Mouse (Mus musculus) adrenal gland, postnatal 10 days (tissue): ENCODE results near the gene Pgap3. TPM values are rescaled to one million over a fixed set of nuclear protein-coding genes. Genes with fewer than 3 reads are reported as not detected.

ENCODE experiments used
- DNase-seq: peaks from one replicate; pipeline ENCODE4 v3.0.0; 2021; ENCODE audit warnings: mixed read lengths
- long read RNA-seq, 2 experiments: library from polyadenylated mRNA; stranded (forward); transcript quantifications; one replicate each; pipeline ENCODE4 v2.0.0; 2021
- total RNA-seq, 2 experiments: library from RNA; stranded (reverse); gene quantifications; 2 replicates each; pipeline ENCODE4 v1.2.3; 2021

The Pgap3 gene
- total RNA-seq: 1 to 10 TPM; 4.9 to 6.8 TPM
- long read RNA-seq, experiment 1, partial matches to known transcripts: 1 of 6 reads
- long read RNA-seq, experiment 1, other reads (novel, unspliced or antisense): 1 of 6 reads
- long read RNA-seq, experiment 2, partial matches to known transcripts: 0 of 2 reads
- long read RNA-seq, experiment 2, other reads (novel, unspliced or antisense): 1 of 2 reads

- DNase-seq: peak; percentile 92
These were observed at the start of gene Pgap3 for GRCm38 (mm10) chr11:98400161-98400726. Gene Pgap3 (minus strand): TSS chr11:98400490.

- no peak for DNase-seq
These were observed 49.1 kb upstream of the Pgap3 start for GRCm38 (mm10) chr11:98449419-98449818.

GRCm38 (mm10) chr11:98448191-98448790 is 48.0 kb upstream of the Pgap3 start:
- DNase-seq: no peak

- no peak for DNase-seq
These were observed 47.2 kb upstream of the Pgap3 start for GRCm38 (mm10) chr11:98447475-98447834.

DNA sequence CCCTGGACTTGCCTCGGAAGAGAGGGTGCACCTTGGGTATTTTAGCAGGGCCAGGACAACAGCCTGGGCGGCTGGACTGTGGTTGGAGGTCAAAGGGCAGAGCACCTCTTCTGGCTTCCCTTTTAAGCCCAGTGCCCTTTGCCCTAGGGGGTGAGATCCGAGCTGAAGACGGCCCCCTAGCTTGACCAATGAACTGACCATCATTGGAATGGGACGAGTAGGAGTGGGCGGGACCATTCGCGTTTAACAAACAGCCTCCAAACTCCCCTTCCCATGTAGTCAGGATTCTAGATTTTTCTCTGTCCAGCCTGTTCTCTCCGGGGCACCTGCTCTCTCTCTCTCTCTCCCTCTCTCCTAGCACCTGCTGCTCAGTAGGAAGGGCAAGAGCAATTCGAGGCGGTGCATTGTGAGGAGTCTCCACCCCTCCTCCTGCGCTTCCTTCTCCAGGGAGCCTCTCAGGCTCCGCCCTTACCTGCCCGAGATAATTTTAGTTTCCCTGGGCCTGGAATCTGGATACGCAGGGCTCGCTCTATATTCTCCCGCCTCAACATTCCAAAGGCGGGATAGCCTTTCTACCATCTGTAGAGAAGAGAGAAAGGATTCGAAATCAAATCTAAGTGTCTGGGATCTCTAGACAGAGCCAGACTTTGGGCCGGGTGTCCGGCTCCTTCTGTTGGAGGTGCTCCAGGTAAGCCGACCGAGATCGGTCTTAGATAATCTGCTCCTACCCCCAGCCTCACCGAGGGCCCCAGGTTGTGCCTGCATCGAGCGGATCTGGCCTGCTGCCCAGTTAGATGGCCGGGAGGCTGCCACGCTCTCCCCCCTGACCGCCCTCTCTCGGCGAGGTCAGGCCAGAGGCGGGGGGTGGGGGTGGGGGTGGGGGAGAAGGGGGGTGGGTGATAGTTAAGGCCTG is 46.5 kb upstream of the Pgap3 start:
- DNase-seq: no peak

- no peak for DNase-seq
These were observed 45.9 kb upstream of the Pgap3 start, which contains the start of gene Grb7 for GRCm38 (mm10) chr11:98446213-98446561. Gene Grb7 (plus strand): TSS chr11:98446394.

GRCm38 (mm10) chr11:98445679-98446078 is 45.4 kb upstream of the Pgap3 start:
- no peak for DNase-seq

- no peak for DNase-seq
These were observed 44.9 kb upstream of the Pgap3 start for GRCm38 (mm10) chr11:98445238-98445637.

DNA sequence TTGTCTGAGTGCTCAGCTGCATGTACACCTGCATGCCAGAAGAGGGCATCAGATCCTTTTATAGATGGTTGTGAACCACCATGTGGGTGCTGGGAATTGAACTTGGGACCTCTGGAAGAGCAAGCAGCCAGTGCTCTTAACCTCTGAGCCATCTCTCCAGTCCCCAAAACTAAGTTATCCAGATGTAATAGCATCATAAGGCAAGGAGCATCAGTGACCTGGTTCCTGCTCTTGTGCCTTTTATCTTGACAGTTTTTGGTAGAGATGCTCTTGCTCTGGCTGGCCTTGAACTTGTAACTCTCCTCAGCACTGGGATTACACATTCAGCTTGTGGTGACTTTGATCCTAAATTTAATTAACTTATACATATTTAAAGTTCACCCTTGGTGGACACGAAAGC is 43.4 kb upstream of the Pgap3 start:
- no peak for DNase-seq

DNA sequence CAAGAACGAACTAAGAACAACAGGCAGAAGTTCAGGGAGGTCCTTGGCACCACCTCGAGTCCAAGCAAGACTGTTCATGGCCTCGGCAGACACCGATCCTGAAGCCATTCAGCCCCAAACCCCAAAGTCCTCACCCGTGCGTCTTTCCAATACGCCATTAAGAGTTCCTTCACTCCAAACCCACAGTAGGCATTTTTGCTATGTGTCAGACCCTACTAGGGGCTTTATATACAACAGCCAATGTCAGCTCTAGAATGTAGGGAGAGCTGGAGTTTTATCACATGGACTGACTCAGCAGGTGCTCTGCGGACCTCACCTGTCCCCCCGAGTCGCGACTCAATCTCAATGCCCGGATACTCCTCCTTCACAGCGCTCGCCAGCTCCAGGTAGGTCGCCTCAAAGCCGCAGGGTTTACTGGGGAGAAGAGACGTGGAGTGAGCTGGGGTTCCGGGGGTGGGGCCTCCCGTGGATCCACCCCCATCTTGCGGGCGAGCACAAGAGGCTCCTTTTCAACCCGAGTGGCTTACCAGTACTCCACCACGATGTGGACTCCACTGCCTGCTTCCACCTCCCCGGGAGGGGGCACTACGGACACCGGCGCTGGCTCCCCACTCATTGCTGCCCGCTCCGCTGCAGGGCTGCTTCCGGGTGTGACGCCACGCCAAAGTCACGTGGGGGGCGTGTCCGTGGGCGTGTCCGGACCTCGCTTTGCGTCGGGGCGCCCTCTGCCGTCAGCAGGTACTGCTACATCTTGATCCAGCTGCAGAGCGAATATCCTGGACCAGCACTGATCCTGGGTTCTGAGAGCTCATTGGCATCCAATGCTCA is 38.3 kb upstream of the Pgap3 start, which contains the start of gene Mien1:
Gene Mien1 (minus strand): TSS at position 661 of the 828 bp plus-strand sequence.
- DNase-seq: peak; percentile 99

DNA sequence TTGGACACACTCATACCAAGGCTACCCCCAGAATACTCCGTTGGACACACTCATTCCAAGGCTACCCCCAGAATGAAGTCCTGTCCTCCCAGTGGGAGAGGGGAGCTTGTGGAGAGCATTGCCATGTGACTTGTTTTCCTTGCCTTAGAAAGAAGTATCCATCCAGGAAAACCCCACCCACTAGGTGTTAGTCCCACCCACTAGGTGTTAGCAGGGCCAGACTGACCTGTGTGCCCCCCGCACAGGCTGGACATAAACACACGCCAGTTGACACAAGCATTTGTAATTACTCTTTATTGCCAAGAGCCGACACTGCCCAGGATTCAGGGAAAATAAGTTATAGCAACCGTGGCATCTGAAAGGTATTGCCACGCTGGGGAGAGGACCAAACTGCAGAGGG is 37.2 kb upstream of the Pgap3 start:
- DNase-seq: no peak

GRCm38 (mm10) chr11:98435723-98436122 is 35.4 kb upstream of the Pgap3 start:
- no peak for DNase-seq

DNA sequence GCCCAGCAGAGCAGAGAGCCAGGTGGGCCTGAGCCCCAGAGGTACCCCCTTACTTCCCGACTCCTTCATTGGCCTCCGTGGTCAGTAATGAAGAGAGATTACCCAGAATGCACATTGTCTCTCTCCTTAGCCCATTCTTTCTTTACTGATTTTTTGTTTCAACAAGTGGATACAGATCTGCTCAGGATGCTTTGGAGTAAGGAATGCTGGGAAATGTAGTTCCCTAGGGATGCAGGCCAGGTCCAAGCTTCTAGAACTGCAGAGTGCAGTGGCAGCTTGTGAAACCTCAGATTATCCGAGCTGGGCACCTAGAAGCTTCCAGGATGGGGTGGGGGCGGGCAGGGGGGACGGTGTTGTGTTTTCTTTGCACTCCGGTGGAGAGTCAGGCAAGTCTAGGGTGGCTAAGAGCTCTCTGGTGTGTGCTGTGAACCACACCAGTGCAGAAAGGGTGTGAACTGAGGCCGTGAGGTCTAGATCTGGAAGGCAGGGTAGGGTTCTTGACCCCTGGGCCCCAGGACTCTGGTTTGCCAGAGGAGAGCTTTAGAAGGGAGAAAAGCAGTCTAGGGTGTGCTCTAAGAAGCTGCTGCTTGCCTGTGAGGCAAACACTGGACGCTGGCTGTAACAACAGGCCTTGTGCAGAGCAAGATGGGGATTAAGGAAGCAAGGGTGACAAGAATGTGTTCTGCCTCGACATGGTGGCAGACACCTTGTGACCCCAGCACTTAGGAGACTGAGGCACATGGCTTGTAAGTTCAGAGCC is 31.6 kb upstream of the Pgap3 start:
- no peak for DNase-seq

GRCm38 (mm10) chr11:98428436-98428835 is 28.1 kb upstream of the Pgap3 start:
- no peak for DNase-seq

GRCm38 (mm10) chr11:98426592-98426991 is 26.3 kb upstream of the Pgap3 start:
- DNase-seq: no peak

DNA sequence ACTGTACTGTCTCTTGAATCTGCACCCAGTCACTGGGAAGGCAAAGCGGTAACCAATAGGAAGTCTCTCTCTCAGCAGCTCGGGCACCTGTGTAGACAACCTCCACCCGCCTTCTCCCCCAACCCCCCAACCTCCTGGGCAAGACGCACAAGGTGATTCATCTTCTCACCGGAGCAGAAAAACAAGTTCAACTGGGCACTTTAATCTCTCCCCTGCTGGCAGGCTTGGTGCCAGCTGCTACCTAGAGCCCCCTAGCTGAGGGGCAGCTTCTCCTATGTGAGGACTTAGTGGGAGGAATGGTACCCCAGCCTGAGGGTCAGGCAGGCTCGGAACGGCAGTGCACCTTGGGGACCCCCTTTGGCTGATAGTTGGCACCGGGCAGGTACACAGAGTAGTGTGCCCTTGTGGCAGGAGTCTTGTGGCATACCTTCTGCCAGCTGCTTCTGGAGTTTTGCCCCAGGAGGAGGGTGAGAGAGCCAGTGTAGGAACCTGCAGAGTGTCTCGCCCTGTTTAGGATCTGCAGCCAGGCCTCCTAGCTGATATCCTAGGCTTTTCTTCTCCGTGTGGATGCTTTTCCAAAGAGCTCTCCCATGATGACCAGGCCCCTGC is 18.8 kb upstream of the Pgap3 start:
- DNase-seq: no peak

GRCm38 (mm10) chr11:98418273-98418672 is 18.0 kb upstream of the Pgap3 start:
- no peak for DNase-seq

- DNase-seq: no peak
These were observed 16.8 kb upstream of the Pgap3 start for GRCm38 (mm10) chr11:98417074-98417473.

DNA sequence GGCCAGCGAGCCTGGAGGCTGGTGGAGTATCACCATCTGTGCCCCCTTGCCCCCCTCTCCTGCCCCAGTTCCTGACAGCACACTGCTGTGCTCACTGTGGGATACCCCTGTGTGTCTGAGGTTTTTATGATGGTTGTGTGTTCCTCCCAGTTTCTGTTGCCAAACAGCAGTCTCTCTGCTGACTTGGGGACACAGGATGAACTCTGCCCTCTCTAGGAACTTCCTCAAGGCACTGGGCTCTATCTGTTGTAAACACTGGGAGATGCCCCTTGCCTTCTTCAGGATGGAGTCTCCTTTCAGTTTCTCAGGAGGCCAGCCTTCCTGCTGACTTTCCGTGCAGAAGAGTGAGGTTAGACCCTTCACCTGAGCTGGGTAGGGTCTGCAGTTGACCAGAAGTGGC is 13.9 kb upstream of the Pgap3 start:
- no peak for DNase-seq

DNA sequence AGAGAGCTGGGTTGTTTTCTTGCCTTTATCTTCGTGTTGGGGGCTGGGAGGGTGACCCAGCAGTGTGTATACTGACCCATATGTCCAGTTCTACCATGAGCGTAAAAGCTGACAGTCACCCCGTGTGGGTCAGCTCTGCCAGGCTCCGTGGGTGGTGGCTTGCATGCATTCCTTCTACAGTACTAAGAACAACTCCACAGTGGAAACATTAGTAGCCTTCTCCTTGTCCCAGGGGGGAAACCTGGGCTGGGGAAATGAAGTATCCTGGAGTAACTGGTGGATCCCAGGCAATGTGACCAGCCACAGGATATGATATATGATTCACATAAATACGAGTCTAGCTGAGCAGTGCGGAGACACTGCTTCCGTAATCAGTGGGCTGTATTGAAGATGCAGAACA is 13.4 kb upstream of the Pgap3 start:
- DNase-seq: no peak

- no peak for DNase-seq
These were observed 12.6 kb upstream of the Pgap3 start for GRCm38 (mm10) chr11:98412797-98413301.
